Mouse (Mus musculus) hindbrain, embryonic 15.5 days (tissue): ENCODE measurements around the gene Tet3. TPM values are rescaled to one million over a fixed set of nuclear protein-coding genes. Genes with fewer than 3 reads are reported as not detected.

ENCODE experiments used
- ATAC-seq: fragments of 200-750 bp; cut with Nextera tagmentation; 2 replicates; pipeline ENCODE4 v1.8.0; 2017; ENCODE audit warnings: low read depth, moderate number of reproducible peaks, moderate TSS enrichment; ENCODE audit not compliant: low FRiP score
- H3K27ac ChIP-seq: fragments of 300-500 bp; sonication (generic); replicated peaks from 2 replicates; pipeline ENCODE4 v1.5.1; 2015; ENCODE audit warnings: mild to moderate bottlenecking, inconsistent platforms
- H3K27me3 ChIP-seq: fragments of 300-500 bp; sonication (generic); 2 replicates; pipeline ENCODE4 v1.6.1; 2015; ENCODE audit warnings: control low read depth, inconsistent platforms
- H3K36me3 ChIP-seq: fragments of 300-500 bp; sonication (generic); 2 replicates; pipeline ENCODE4 v1.6.1; 2015; ENCODE audit warnings: control low read depth, inconsistent platforms
- H3K4me1 ChIP-seq: fragments of 300-500 bp; sonication (generic); replicated peaks from 2 replicates; pipeline ENCODE4 v1.6.1; 2015; ENCODE audit warnings: control low read depth, inconsistent platforms
- H3K4me2 ChIP-seq: fragments of 300-500 bp; sonication (generic); 2 replicates; pipeline ENCODE4 v1.6.1; 2015; ENCODE audit warnings: moderate library complexity, mild to moderate bottlenecking, inconsistent platforms
- H3K4me3 ChIP-seq: fragments of 300-500 bp; sonication (generic); 2 replicates; pipeline ENCODE4 v1.5.1; 2015; ENCODE audit warnings: mild to moderate bottlenecking, inconsistent platforms
- H3K9ac ChIP-seq: fragments of 300-500 bp; sonication (generic); 2 replicates; pipeline ENCODE4 v1.6.1; 2015; ENCODE audit warnings: inconsistent platforms
- H3K9me3 ChIP-seq: fragments of 300-500 bp; sonication (generic); 2 replicates; pipeline ENCODE4 v1.6.1; 2016; ENCODE audit warnings: control low read depth, inconsistent platforms
- WGBS: fragments of 180-500 bp; shearing (Covaris S2); methylation state at CpG from one replicate; pipeline ENCODE4 v1.1.7; 2015; 5-methylcytosine and 5-hydroxymethylcytosine counted together
- polyA plus RNA-seq: library from polyadenylated mRNA; unstranded; fragments of >200 nt; fragmentation: Nextera tagmentation; extraction: Ambion mirVana; gene quantifications from 2 replicates; pipeline ENCODE4 v1.2.1, GENCODE M21; 2015

Tet3 gene
- polyA plus RNA-seq, 1 experiment from 2014 or later: 70.9 TPM

DNA sequence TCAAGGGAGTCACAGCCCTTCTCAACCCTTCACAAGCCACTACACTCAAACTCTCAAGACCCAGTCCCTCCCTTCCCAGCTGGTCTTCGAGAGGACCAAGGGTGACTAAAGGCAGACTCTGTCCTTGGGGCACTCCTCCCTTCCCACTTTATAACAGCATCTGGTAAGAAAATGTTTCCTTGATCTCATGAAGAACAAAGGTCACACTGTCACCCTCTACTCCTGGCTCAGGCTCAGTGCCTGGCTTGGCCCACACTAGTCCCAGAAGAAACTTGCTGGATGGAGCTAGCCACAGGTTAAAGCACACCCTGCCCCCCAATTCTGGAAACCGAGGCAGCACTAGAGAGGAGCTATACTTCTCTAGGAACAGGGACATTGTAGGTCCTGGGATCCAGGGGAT is 13.1 kb downstream of the Tet3 start:
- H3K4me3 ChIP-seq: no peak overlapping the region
- H3K9me3 ChIP-seq: no peaks in the 10 kb centered on the region
- H3K27ac ChIP-seq: no peak overlapping the region
- no peak overlapping the region for H3K4me2 ChIP-seq
- H3K4me1 ChIP-seq: peaks cover 60% of the 10 kb centered on the region
- ATAC-seq: no peak
- H3K9ac ChIP-seq: no peak overlapping the region
- H3K27me3 ChIP-seq: no peaks in the 10 kb centered on the region
- 80% methylated on average over 2 of the region's 2 CpGs for WGBS
- no peaks in the 10 kb centered on the region for H3K36me3 ChIP-seq

- Histone ChIP-seq H3K4me2 (peak overlapping the region; percentile 74), H3K9me3 (no peaks in the 10 kb centered on the region), H3K4me3 (no peak overlapping the region), H3K27ac (peak overlapping the region; percentile 96), H3K9ac (0 out of 2 replicates have a peak overlapping the region, but pooled peaks have one; percentile 4), H3K4me1 (peaks cover 59% of the 10 kb centered on the region), H3K27me3 (no peaks in the 10 kb centered on the region), H3K36me3 (no peaks in the 10 kb centered on the region)
- WGBS: 5% methylated on average over 13 of the region's 13 CpGs
- ATAC-seq: peak; percentile 19; the same call in 1 of the 2 replicates
Measured at GRCm38 (mm10) chr6:83443441-83444340, 15.2 kb downstream of the Tet3 start.

GRCm38 (mm10) chr6:83442639-83443038 is 16.2 kb downstream of the Tet3 start:
- Histone ChIP-seq H3K27ac (peak overlapping the region; percentile 96), H3K4me3 (peak overlapping the region; percentile 74; the same call in 1 of the 2 replicates), H3K9ac (peak overlapping the region; percentile 85; the same call in 1 of the 2 replicates), H3K9me3 (no peaks in the 10 kb centered on the region), H3K27me3 (no peaks in the 10 kb centered on the region), H3K4me1 (peaks cover 69% of the 10 kb centered on the region), H3K36me3 (no peaks in the 10 kb centered on the region), H3K4me2 (peak overlapping the region; percentile 74)
- no peak for ATAC-seq
- 29% methylated on average over 3 of the region's 3 CpGs for WGBS

GRCm38 (mm10) chr6:83441259-83442061 is 17.4 kb downstream of the Tet3 start:
- H3K27ac ChIP-seq: peak overlapping the region; percentile 96
- ATAC-seq: peak; percentile 89
- H3K4me3 ChIP-seq: peak overlapping the region; percentile 74
- peaks cover 81% of the 10 kb centered on the region for H3K4me1 ChIP-seq
- peak overlapping the region; percentile 74 for H3K4me2 ChIP-seq
- H3K9ac ChIP-seq: peak overlapping the region; percentile 85
- under 1% methylated on average over 48 of the region's 48 CpGs for WGBS
- no peaks in the 10 kb centered on the region for H3K27me3 ChIP-seq
- H3K36me3 ChIP-seq: no peaks in the 10 kb centered on the region
- no peaks in the 10 kb centered on the region for H3K9me3 ChIP-seq

DNA sequence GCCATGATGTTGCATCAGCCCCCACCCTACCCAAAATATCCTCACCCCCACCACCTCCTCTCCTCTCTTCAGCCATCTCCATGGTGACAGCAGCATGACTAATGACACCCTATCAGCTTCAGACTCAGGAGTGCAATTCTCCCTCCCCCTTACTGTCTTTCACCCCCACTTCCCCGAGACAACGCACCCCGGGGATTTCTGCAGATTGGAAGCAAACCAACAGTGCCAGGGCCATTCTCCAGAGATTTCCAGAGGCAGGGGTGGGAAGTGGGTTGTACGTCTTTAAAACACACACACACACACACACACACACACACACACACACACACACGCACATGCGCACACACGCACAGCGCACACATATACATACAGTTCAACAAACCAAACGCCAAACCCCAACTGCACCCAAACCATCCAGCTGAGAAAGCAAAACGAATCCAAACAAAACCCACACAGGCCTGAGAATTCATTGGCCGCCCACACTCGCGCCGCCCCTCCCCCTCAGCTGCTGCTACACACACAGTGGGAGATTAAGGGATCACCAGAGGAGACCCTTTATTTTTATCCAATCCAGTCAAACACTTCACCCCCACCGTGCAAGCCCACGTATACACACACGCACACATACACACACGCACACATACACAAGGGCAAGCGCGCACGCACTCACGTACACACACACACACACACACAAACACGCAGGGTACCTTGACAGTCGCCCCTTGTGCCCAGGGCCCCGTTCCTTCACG is 18.2 kb downstream of the Tet3 start:
- Histone ChIP-seq H3K4me1 (peaks cover 88% of the 10 kb centered on the region), H3K27me3 (no peaks in the 10 kb centered on the region), H3K4me2 (peak overlapping the region; percentile 74), H3K9me3 (no peaks in the 10 kb centered on the region), H3K27ac (peak overlapping the region; percentile 96), H3K36me3 (no peaks in the 10 kb centered on the region), H3K4me3 (peak overlapping the region; percentile 74), H3K9ac (peak overlapping the region; percentile 85)
- 1% methylated on average over 26 of the region's 26 CpGs for WGBS
- ATAC-seq: peak; percentile 40

DNA sequence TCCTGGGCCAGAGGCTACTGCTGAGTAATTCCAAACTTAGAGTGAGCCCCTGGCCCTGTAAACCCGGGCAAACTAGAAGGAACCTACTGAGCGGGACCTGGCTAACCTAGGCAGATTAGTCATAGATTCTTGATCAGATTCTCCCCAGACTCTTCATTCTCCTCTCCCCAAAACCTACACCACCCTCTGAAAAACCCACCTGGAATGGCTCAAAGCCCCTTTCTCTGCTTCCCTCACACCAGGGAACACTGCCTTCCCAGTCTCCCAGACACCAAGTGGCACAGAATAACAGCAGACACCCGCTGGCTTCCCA is 18.7 kb downstream of the Tet3 start:
- H3K9me3 ChIP-seq: no peaks in the 10 kb centered on the region
- H3K27me3 ChIP-seq: no peaks in the 10 kb centered on the region
- peak overlapping the region; percentile 74 for H3K4me2 ChIP-seq
- peak overlapping the region; percentile 96 for H3K27ac ChIP-seq
- ATAC-seq: no peak
- H3K36me3 ChIP-seq: no peaks in the 10 kb centered on the region
- H3K4me3 ChIP-seq: peak overlapping the region; percentile 74
- H3K9ac ChIP-seq: peak overlapping the region; percentile 85
- H3K4me1 ChIP-seq: peaks cover 90% of the 10 kb centered on the region
- WGBS: 16% methylated on average over 3 of the region's 3 CpGs

DNA sequence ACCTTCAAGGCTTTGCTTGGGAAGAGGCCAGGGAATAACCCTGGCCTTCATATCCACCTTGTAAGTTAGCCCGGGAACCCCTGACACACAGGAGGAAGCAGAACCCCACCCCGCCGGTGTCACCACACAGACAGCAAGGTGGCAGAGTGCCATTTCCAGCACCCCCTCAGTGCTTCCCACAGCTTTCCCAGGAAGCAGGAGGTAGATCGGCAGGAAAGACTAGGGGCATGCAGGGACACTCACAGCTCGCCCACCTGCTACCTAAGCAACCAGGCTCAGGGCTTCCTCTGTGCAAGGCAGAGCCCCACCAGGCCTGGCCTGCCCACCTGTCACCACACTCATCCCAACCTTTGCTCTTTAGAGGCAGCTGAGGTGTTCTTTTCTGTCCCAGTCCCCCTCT is 19.1 kb downstream of the Tet3 start:
- peaks cover 90% of the 10 kb centered on the region for H3K4me1 ChIP-seq
- peak overlapping the region; percentile 85 for H3K9ac ChIP-seq
- peak overlapping the region; percentile 96 for H3K27ac ChIP-seq
- WGBS: 46% methylated on average over 5 of the region's 5 CpGs
- H3K36me3 ChIP-seq: no peaks in the 10 kb centered on the region
- no peaks in the 10 kb centered on the region for H3K27me3 ChIP-seq
- H3K4me3 ChIP-seq: peak overlapping the region; percentile 74
- peak overlapping the region; percentile 74 for H3K4me2 ChIP-seq
- no peak for ATAC-seq
- H3K9me3 ChIP-seq: no peaks in the 10 kb centered on the region

- Histone ChIP-seq H3K4me1 (peaks cover 90% of the 10 kb centered on the region), H3K27me3 (no peaks in the 10 kb centered on the region), H3K4me3 (peak overlapping the region; percentile 74), H3K27ac (peak overlapping the region; percentile 96), H3K9ac (peak overlapping the region; percentile 85; the same call in 1 of the 2 replicates), H3K9me3 (no peaks in the 10 kb centered on the region), H3K36me3 (no peaks in the 10 kb centered on the region), H3K4me2 (peak overlapping the region; percentile 74)
- WGBS: 67% methylated on average over 13 of the region's 13 CpGs
- ATAC-seq: no peak
Measured at GRCm38 (mm10) chr6:83439119-83439767, 19.6 kb downstream of the Tet3 start.

DNA sequence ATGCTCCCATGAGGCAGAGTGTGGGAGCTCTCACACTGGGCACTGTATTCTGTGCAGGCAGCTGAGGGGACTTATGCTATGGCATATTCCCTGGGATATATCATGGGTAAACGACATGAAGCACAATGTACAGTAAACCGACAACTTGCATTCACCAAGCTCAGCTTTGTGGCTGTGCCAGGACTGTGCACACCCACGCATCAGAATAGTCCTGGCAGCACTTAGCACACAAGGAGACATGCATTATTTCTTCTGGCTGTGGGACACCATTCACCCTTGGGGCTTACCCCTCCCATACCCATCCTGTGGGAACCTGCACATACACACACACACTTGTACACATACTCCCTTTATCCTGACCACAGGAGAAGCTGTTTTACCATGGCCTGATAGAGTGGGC is 20.3 kb downstream of the Tet3 start:
- ATAC-seq: no peak
- H3K4me3 ChIP-seq: peak overlapping the region; percentile 74; the same call in 1 of the 2 replicates

DNA sequence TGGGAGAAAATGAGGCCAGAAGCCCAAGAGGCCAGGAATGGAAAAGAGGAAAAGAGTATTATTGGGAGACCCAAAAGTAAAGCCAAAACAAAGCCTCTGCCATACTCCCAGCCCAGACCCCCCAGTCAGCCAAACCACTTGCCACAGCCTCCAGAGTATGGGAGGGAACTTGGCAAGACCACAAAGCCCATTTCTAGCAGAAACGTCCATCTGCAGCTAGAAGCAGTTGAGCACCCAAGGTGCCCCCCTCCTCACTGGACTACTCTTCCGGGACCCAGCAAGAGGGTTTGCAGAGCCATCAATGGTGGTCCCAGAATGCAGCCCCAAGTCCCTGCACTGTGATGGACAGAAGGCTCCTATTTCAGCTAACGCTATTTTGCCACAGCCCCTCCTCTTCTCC is 21.1 kb downstream of the Tet3 start:
- WGBS: 30% methylated on average over 3 of the region's 3 CpGs
- no peaks in the 10 kb centered on the region for H3K36me3 ChIP-seq
- H3K27me3 ChIP-seq: no peaks in the 10 kb centered on the region
- no peak overlapping the region for H3K4me3 ChIP-seq
- no peak overlapping the region for H3K9ac ChIP-seq
- peak overlapping the region; percentile 74 for H3K4me2 ChIP-seq
- no peak for ATAC-seq
- no peak overlapping the region for H3K27ac ChIP-seq
- H3K9me3 ChIP-seq: no peaks in the 10 kb centered on the region
- peaks cover 89% of the 10 kb centered on the region for H3K4me1 ChIP-seq

More for the DNA sequence above, 20.3 kb downstream of the Tet3 start:
- Histone ChIP-seq H3K4me2 (peak overlapping the region; percentile 74), H3K36me3 (no peaks in the 10 kb centered on the region), H3K9me3 (no peaks in the 10 kb centered on the region), H3K9ac (no peak overlapping the region), H3K27me3 (no peaks in the 10 kb centered on the region), H3K4me1 (peaks cover 90% of the 10 kb centered on the region), H3K27ac (no peak overlapping the region)
- WGBS: 63% methylated on average over 3 of the region's 3 CpGs

DNA sequence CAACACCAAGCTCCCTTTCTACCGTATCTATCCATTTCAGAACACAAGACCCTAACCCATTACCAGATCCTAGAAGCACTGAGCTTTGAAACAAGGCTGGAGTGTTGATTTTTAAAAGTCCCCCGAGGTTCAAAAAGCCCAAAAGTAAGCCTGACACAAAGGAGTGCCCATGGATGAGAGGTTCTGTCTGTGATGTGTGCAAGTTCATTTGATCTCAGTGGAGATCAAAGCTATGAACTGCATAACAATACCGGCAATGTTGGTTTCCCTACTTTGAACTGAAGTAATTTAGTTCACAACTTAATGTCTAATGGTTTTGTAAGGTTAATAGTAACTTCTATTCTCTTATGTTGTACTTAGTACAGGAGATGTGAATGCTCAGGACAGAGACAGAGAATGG is 21.7 kb downstream of the Tet3 start:
- no peak overlapping the region for H3K4me2 ChIP-seq
- H3K27ac ChIP-seq: no peak overlapping the region
- no peak overlapping the region for H3K9ac ChIP-seq
- H3K27me3 ChIP-seq: no peaks in the 10 kb centered on the region
- no peak for ATAC-seq
- 81% methylated on average over 3 of the region's 3 CpGs for WGBS
- no peaks in the 10 kb centered on the region for H3K36me3 ChIP-seq
- H3K9me3 ChIP-seq: no peaks in the 10 kb centered on the region
- no peak overlapping the region for H3K4me3 ChIP-seq
- H3K4me1 ChIP-seq: peaks cover 89% of the 10 kb centered on the region
